Mouse (Mus musculus): Measurements from ENCODE around the gene Fam234b.

DNA sequence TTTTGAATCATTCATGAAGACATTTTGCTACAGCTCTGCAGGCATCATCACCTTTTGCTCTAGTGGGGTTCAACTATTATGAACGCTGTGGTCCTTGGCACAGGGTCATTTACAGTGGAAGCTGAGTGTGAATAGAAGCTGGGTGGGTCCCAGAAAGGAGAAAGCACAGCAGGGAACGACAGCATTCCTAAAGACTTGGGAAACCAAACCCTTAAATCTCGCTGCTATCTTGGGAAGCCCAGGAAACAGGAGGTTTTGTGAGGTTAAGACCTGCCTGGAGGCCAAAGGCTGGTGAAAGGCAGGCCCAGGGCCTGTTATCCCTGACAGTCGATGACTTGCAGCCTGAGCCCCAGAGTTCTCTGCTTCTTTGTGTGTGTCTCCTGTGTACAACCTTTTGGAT, 40.4 kb downstream of the Fam234b start:
- TF ChIP-seq CTCF (IDR thresholded peaks at IDR 0.05; ENCODE audit: low read depth), result no peak
- TF ChIP-seq EP300 (IDR thresholded peaks at IDR 0.05; ENCODE audit: low read depth), result no peak

Data from liver, postnatal 0 days (tissue).